Mouse (Mus musculus) liver, embryonic 12.5 days (tissue): Measurements from ENCODE around the gene Olfr1301. TPM values are rescaled to one million over a fixed set of nuclear protein-coding genes. Genes with fewer than 3 reads are reported as not detected.

ENCODE experiments used
- ATAC-seq: fragments of 200-750 bp; cut with Nextera tagmentation; 2 replicates; pipeline ENCODE4 v1.8.0; 2017; ENCODE audit warnings: moderate number of reproducible peaks, mild to moderate bottlenecking, moderate library complexity
- H3K27ac ChIP-seq: fragments of 300-500 bp; sonication (generic); 2 replicates; pipeline ENCODE4 v1.5.1; 2016; ENCODE audit warnings: mild to moderate bottlenecking
- H3K27me3 ChIP-seq: fragments of 300-500 bp; sonication (generic); replicated peaks from 2 replicates; pipeline ENCODE4 v1.6.1; 2016; ENCODE audit warnings: mild to moderate bottlenecking, moderate library complexity
- H3K36me3 ChIP-seq: fragments of 300-500 bp; sonication (generic); 2 replicates; pipeline ENCODE4 v1.6.1; 2016; ENCODE audit warnings: mild to moderate bottlenecking, moderate library complexity
- H3K4me1 ChIP-seq: fragments of 300-500 bp; sonication (generic); 2 replicates; pipeline ENCODE4 v1.6.1; 2016
- H3K4me2 ChIP-seq: fragments of 300-500 bp; sonication (generic); 2 replicates; pipeline ENCODE4 v1.6.1; 2016; ENCODE audit warnings: mild to moderate bottlenecking, moderate library complexity
- H3K4me3 ChIP-seq: fragments of 300-500 bp; sonication (generic); 2 replicates; pipeline ENCODE4 v1.5.1; 2016; ENCODE audit warnings: mild to moderate bottlenecking, moderate library complexity
- H3K9ac ChIP-seq: fragments of 300-500 bp; sonication (generic); 2 replicates; pipeline ENCODE4 v1.6.1; 2016; ENCODE audit warnings: mild to moderate bottlenecking, moderate library complexity
- H3K9me3 ChIP-seq: fragments of 300-500 bp; sonication (generic); replicated peaks from 2 replicates; pipeline ENCODE4 v1.6.1; 2016; ENCODE audit warnings: mild to moderate bottlenecking, moderate library complexity
- WGBS: fragments of 180-500 bp; shearing (Covaris S2); methylation state at CpG from one replicate; pipeline ENCODE4 v1.1.7; 2016; ENCODE audit not compliant: insufficient replicate concordance; 5-methylcytosine and 5-hydroxymethylcytosine counted together
- polyA plus RNA-seq: library from polyadenylated mRNA; unstranded; fragments of >200 nt; fragmentation: Nextera tagmentation; extraction: Ambion mirVana; gene quantifications from 2 replicates; pipeline ENCODE4 v1.2.1, GENCODE M21; 2016

The Olfr1301 gene
- not detected in 2 replicates for polyA plus RNA-seq

DNA sequence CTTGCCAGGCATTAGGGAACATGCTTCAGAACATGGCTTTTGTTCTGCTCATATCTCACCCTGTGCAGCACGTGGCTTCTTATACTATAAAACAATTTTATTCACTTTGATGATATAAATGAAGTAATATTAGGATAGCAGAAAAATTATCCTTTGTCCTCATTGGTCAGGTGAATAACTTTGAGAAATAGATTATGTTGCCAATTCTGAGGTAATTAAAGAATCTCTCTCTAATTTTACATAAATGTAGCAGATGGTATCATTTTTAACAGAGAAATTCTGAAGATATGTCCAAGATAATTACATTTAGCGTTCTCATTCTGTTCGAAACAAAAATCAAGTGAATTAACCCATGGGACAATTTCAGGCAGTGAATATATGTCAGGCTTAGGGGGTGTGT lies at the start of gene Olfr1301:
Olfr1301 (plus strand) TSS at position 301 of the 400 bp plus-strand sequence.
- H3K4me3 ChIP-seq = no peak within 1 kb of the TSS
- no peak within 1 kb of the TSS for H3K9ac ChIP-seq
- no peak for ATAC-seq
- 70% methylated on average over 3 of the region's 3 CpGs for WGBS
- no peak within 1 kb of the TSS for H3K4me2 ChIP-seq
- no peaks in the 10 kb centered on the region for H3K4me1 ChIP-seq
- H3K27me3 ChIP-seq = no peaks in the 10 kb centered on the region
- H3K9me3 ChIP-seq = 0 out of 2 replicates have a peak, but pooled peaks cover under 1% of the 10 kb centered on the region
- H3K36me3 ChIP-seq = no peaks in the 10 kb centered on the region
- no peak within 1 kb of the TSS for H3K27ac ChIP-seq

DNA sequence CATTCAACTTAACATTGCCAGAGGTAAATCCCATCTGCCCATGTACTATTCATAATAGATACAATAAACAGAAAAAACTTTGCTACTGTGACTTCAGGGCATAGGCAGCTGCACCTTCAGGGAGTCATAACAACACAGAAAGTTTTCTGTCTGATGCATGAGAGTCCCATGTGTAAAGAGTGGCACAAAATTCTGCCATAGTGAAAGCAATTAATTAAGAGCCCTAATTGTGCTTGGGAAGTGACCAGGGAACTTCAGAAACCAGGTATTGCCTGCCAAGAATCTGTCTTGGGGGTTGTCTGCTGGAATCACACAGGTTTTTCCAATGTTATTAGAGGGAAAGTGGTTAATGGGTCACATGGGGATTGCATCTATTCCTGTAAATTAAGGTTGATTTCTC lies 24.1 kb upstream of the Olfr1301 start:
- Histone ChIP-seq H3K36me3 (no peaks in the 10 kb centered on the region), H3K27me3 (no peaks in the 10 kb centered on the region), H3K4me2 (no peak overlapping the region), H3K27ac (no peak overlapping the region), H3K9ac (no peak overlapping the region), H3K4me3 (no peak overlapping the region), H3K4me1 (no peaks in the 10 kb centered on the region), H3K9me3 (no peaks in the 10 kb centered on the region)
- ATAC-seq = no peak

DNA sequence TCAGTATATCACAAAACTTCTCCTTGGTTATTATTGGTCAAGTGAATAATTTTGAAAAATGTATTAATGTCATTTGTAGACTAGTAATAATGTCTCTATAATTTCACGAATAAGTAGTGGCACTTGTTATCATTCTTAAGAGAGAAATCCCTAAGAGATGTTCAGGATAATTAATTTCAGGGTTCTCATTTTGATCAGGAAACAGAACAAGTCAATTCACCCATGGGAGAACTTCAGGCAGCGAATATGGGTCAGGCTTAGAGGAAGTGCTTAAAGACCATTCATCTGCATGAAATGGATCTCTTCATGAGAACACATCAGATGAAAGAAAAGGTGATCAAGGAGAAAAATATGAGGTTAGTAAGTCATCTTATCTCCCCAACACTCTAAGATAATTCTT lies 26.3 kb downstream of the Olfr1301 start, which contains the start of gene Olfr1302:
Olfr1302 (plus strand) TSS at position 301 of the 400 bp plus-strand sequence.
- Histone ChIP-seq H3K4me3 (no peak within 1 kb of the TSS), H3K9me3 (no peaks in the 10 kb centered on the region), H3K27me3 (no peaks in the 10 kb centered on the region), H3K4me2 (no peak within 1 kb of the TSS), H3K36me3 (no peaks in the 10 kb centered on the region), H3K27ac (no peak within 1 kb of the TSS), H3K9ac (no peak within 1 kb of the TSS), H3K4me1 (no peaks in the 10 kb centered on the region)
- 54% methylated on average over 2 of the region's 2 CpGs for WGBS
- ATAC-seq = no peak

Other genes starting within 250 kb of the Olfr1301 start
- gene Olfr1293-ps, start 225.8 kb upstream of the Olfr1301 start, polyA plus RNA-seq = not detected in 2 replicates
- gene Olfr1294, start 210.7 kb upstream of the Olfr1301 start, polyA plus RNA-seq = not detected in 2 replicates
- not detected in 2 replicates for gene Olfr1295, start 181.3 kb upstream of the Olfr1301 start, polyA plus RNA-seq
- not detected in 2 replicates for gene Olfr1297, start 124.5 kb upstream of the Olfr1301 start, polyA plus RNA-seq
- not detected in 2 replicates for gene Olfr1298, start 101.8 kb upstream of the Olfr1301 start, polyA plus RNA-seq
- not detected in 2 replicates for gene Olfr1299, start 89.6 kb upstream of the Olfr1301 start, polyA plus RNA-seq
- not detected in 2 replicates for gene Olfr1302, start 26.4 kb downstream of the Olfr1301 start, polyA plus RNA-seq
- gene Olfr1303, start 69.3 kb downstream of the Olfr1301 start, polyA plus RNA-seq = not detected in 2 replicates
- not detected in 2 replicates for gene Olfr1305, start 126.1 kb downstream of the Olfr1301 start, polyA plus RNA-seq
- not detected in 2 replicates for gene Olfr1306, start 165.3 kb downstream of the Olfr1301 start, polyA plus RNA-seq
- gene Olfr1307, start 198.4 kb downstream of the Olfr1301 start, polyA plus RNA-seq = not detected in 2 replicates
- not detected in 2 replicates for gene Olfr1308, start 213.9 kb downstream of the Olfr1301 start, polyA plus RNA-seq
- not detected in 2 replicates for gene Olfr1309, start 239.3 kb downstream of the Olfr1301 start, polyA plus RNA-seq